Mouse (Mus musculus) brain, embryonic 18.5 days (tissue): ENCODE data around the gene 1600014C10Rik.

ENCODE experiments used
- DNase-seq: peaks from one replicate; pipeline ENCODE4 v3.0.0-alpha.2; 2012; ENCODE audit warnings: low read depth, low spot score

The 1600014C10Rik gene

DNA sequence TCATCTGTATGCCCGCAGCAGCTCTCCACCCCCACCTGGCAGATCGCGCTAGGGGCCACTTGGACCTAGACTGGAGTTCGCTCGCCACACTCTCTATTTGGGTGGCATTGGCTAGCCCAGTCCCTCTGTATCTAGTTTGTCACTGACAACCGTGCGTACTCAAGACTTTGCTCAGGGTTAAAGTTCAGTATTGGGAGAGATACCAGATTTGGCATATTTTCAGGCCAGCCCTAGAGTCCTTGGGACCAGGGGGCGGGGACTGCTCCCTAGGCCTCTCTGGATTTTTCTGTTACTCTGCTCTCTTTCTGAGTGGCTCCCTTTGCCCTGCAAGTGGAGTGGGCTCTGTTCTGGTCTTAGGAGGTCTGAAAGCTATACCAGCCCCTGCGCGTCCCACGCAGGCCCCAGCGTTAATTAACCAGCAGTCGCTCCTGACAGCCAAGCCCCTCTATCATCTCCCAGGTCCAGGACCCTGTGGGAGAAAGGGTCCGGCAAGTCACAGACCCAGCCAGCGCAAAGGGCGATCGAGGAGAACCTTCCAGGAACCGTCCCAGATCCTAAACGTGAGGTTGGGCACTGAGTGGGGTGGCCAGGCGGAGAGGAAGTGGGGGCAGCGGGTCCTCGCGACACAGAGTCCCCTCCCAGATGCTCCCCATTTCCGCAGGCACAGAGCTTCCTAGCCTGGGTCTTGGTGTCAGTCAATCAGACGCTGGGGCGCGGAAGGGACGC lies at the start of gene 1600014C10Rik:
Gene 1600014C10Rik (plus strand): TSS at position 256 of the 726 bp plus-strand sequence.
- no peak for DNase-seq

DNA sequence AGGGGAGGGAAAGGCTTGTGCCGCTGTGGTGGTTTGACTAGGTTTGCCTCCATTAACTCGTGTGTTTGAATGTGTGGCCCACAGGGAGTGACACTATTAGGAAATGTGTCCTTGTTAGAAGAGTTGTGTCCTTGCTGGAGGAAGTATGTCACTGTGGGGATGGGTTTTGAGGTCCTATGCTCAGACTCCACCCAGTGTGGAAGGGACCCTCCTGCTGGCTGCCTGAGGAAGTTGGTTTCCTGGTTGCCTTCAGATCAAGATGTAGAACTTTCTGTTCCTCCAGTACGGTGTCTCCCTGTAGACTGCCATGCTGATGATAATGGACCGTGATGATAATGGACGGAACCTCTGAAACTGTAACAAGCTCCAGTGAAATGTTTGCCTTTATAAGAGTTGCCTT lies 48.5 kb upstream of the 1600014C10Rik start:
- no peak for DNase-seq

DNA sequence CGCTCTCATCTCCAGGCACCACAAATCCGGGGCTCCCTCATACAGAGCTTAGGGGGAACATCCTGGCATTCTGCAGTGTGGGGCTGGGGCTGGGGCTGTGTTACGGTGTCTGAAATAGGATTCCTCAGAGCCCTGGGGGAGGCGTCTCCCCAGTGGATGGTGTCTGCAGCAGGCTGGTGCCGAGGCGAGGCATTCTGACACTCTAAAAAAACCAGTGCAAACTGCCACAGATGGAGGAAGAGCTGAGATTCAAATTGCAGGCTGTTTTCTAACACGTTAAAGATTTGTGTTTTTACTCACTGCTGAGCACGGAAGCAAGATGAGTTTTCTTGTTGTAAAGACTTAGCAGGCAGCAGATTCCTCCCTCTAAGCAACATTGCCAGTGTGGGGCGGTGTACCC lies 42.7 kb upstream of the 1600014C10Rik start:
- no peak for DNase-seq

- no peak for DNase-seq
These were observed 41.1 kb upstream of the 1600014C10Rik start for GRCm38 (mm10) chr7:38141747-38142545.

DNA sequence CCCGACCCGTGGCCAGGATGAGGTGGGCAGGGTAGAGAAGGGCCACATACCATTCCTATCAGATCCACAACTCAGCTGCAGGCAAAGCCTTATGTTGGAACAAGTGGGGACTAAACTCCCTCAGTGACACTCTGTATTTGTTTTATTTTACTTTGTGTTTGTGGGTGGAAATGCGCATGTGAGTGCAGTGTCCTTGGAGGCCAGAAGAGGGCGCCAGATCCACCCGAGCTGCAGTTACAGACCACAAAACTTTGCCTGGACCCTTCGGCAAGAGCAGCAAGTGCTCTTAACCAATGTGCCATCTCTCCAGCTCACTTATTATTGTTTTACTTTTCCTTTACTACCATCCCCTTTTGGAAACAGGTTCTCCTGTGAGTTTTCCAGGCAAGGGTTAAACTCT lies 35.5 kb upstream of the 1600014C10Rik start:
- no peak for DNase-seq

DNA sequence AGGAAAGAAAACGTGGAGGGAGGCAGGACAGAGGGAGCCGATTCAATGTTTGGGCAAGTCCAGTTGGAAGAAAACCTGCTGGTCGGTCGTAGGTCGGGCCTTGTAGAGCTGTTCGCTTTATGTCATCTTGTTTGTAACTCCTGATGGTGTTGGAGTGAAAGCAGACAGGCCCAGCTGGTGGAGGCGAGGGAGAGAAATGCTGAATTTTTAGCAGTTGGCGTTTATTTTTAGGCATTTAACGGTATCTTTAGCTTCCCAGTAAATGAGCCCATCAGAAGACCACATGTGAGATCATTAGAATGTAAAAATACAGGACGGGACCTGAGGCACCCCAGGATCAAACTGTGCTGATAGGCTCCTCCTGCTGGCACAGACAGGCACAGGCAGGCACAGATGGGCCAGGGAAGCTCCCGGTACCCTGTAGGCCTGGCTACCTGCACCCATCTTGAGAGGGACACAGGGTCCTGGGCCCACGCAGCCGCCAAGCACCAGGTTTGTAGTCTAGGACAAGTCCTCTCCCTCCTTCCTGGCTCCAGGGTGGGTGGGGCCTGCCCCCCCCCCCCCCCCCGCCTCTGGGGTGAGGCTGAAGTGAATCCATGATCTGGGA lies 31.2 kb upstream of the 1600014C10Rik start:
- DNase-seq = peak; percentile 20

DNA sequence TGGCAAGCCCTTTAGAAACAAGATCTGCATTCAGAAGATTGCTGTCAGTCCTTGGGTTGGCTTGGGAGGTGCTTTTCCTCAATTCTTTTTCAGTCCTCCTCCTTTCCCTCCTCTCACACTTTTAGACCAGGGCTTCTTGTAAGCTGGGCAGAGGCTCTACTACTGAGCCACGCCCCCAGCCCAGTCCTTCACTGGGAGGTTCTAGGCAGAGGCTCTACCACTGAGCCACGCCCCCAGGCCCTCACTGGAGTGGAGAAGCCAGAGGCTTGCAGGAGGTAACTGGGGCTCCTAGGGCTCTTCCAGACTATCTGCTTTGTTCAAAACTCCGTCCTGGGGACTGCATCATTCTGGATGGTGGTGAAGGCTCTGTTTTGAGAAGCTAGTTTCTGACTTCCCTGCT lies 30.4 kb upstream of the 1600014C10Rik start:
- no peak for DNase-seq

DNA sequence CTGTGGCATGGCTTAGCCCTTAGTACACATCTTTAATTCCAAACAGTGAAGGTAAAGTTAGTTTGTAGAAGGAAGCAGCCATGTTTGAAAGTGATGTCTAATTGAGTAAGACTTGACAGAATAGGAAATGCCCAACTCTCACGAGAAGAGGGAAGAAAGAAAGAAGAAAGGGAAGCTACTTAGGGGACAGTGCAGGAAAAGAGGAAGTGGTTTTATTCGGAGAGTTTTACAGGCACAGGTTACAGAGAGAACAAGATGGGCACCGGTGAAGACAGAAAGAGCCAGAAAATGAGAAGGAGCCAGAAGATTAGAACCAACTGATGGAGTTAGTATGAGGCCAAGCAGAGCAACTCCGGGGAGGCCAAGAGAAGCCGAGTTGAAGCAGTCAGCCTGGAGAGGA lies 27.2 kb upstream of the 1600014C10Rik start:
- no peak for DNase-seq

DNA sequence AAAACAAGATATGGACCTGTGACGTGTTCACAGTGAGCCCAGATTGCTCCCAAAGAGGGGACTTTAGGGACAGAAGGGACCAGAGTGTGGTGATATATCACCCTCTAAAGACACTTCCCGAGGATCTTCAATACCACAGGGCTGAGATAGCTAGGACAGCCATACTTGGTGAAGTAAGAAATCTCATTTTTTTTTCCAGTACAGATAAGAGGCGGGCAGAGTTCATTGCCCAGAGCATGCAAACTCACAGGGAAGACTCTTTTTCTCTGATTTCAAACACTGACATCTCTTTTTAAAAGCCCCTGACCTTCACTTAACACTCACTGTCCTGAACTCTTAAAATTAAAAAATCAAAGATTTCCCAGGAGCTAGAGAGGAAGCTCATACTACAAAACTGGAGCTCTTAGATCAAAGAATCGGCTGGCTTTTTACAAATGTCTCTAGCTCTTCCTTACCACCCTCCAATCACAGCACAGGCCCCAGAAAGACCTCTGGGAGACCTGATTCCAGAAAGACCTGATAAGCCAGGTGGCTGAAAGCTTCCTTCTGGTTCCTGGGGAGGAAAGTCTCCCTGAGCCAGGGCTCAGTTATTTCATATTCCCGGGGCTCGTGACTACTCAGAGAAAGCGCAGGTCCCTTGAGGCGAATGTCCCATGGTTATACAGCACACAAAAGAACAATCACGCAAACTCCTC lies 24.1 kb upstream of the 1600014C10Rik start:
- no peak for DNase-seq

- no peak for DNase-seq
These were observed 21.6 kb upstream of the 1600014C10Rik start for GRCm38 (mm10) chr7:38161438-38161837.

DNA sequence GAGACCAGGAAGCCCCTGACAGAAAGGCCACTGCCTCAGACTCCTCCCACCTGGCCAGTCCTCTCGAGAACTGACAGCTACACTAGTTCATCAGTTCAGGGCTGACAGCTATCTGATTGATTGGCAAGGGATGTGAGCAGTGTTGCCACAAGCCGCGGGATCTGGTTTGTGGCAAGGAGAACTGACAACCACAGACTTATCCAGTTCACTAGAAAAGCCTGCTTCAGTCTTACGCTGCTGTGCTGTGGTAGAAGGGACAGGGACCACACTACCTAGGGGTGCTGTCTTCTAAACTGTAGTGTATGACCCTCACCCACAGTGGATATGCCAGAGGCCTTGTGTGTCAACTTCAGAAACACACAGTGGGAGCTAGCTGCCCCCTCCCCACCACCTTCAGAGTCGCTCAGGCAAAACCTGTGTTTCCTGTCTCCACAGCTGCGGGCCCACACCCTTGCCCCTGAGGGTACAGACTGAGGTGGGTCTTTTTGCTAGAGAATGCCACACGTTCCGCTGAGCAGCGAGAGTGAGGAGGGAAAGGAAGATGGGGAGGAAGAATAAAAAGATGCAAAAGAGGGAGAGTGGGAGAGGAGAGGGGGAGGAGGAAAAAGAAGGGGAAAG lies 19.5 kb upstream of the 1600014C10Rik start:
- no peak for DNase-seq

DNA sequence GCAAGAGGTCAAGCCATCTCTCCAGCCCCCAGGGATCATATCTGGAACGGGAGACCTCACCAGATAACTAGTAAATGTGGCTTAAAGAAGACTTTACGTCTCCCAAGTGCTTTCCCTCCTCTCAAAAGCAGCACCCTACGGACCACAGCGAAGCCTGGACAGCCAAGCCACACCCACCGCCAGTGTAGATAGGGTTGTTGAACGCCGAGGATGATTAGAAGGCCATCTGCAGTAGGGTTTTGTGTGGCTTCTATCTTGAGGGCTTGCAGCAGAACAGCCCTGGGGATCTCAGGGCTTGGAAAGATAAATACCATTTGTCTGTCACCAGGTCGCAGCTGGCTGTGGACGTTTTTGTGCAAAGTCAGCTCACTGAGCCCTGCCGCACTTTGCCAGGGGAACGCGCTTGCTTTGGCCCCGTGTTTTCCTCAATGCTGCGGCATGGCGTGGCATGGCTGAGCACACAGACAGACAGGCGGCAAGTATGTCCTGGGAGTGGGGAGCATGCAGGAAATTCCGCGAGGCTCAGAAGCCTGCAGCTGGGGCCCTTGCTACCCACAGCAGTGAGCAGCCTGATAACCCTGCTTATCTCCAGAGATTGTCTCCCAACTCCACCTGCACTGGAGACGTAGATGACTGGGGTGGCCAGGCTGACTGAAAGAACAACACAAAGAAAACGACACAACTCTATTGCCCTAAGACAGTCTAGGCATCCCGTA lies 15.9 kb upstream of the 1600014C10Rik start:
- no peak for DNase-seq

DNA sequence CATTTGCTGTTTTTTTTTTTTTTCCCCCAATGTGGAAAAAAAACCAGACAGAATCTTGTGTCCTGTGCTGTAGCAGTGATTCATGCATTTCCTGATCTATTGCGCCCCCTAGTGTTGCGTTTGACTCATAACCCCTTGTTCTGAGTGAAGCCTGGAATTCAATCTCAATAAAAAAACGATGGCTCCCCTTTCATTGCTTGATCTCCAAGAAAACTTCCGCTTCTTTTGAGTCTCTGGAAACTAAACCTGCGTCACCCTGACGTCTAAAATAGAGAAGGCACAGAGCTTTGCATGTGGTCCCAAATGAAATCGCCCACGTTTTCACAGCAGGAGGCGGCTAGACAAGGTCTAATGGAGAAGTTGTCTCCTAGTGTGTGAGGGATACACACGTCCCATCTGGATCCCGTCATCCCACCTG lies 15.3 kb upstream of the 1600014C10Rik start:
- DNase-seq = no peak

GRCm38 (mm10) chr7:38173871-38174270 lies 9.1 kb upstream of the 1600014C10Rik start:
- no peak for DNase-seq

DNA sequence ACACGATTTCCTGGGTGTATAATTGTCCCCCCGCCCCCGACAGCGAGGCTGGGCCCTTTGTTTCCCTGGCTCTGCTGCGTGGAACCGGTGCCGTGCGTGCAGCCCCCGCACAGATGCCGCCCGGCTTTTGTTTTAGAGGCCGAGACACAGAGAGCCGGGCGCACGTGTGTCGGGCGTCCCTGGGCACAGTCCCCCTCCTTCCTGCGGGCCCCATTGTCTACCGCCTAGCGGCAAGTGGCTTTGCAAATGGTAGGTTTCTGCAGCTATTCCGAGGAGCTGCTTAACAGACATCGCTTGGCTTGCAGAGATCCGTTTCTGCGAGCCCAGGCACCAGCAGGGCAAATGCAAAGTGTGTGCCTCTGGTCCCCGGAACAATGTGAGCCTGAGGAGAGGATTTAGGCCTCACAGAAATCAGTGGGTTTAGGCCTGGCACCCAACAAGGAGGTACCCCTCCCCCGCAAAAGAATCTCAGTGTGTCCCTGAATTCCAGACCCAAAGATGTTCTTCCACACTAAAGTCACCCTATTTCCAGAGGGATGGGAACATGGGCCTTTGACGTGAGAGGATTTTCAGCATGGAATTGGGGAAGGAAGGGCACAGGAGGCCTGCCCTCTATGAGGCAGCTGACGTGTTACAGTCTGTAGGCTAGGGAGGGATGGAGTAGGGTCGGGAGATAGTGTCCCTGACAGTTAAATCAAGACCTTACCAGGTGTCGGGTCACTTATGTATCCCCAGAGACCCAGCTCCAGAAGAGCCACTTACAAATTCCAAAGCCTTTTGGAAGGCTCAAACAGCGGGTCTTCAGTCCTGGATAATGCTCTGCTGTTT lies 8.5 kb upstream of the 1600014C10Rik start:
- DNase-seq = no peak

DNA sequence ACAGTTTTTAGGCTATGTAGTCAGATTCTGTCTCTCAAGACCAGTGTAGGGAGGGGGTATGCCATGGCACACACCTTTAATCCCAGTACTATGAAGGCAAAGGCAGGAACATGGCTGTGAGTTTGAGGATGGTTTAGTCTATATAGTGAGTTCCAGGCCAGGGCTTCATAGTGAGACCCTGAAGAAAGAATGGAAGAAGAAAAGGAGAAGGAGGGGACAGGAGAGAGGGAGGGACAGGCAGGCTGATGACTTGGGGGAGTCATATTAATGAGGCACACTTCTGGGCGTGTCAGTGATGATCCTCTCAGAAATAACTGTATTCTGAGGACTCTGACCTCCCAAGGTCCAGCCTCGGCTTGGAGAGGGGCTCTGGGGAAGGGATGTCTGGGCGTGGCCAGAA lies 7.0 kb upstream of the 1600014C10Rik start:
- DNase-seq = no peak

DNA sequence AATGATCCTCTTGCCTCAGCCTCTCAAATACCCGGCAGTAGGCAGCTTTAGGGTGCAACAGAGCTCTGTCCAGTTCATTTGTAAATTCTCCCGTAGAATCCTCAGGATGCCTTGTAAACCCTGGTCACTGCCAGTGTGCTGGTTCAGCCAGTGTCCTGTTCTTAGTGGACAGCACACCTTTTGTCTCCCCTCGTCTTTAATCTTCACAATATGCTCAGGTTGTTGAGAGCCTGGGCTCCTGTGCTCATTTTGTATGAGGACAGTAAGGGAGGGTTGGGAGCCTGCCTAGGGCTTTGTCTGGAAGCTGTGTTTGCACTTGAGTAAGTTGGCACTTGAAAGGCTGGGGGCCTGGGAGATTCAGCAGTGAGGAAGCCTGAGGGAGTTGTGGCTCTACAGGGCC lies 3.1 kb upstream of the 1600014C10Rik start:
- no peak for DNase-seq

- DNase-seq = no peak
These were observed 1.7 kb upstream of the 1600014C10Rik start for GRCm38 (mm10) chr7:38181366-38181765.

- DNase-seq = no peak
These were observed 438 bp upstream of the 1600014C10Rik start for GRCm38 (mm10) chr7:38182596-38182961.
